Mouse (Mus musculus) cerebellum, adult 2 months (tissue): ENCODE results near the gene Dusp21.

Source experiments
- CTCF ChIP-seq: fragments of 200-500 bp; IDR thresholded peaks from 2 replicates; pipeline ENCODE4 v1.5.1; 2011; ENCODE audit warnings: low read depth, mild to moderate bottlenecking, control low read depth, low read length, moderate library complexity, borderline replicate concordance; ENCODE audit not compliant: insufficient read depth
- POLR2A ChIP-seq: fragments of 200-500 bp; IDR thresholded peaks from 2 replicates; pipeline ENCODE4 v1.6.1; 2011; ENCODE audit warnings: low read length, control low read depth, borderline replicate concordance; ENCODE audit not compliant: insufficient read depth

DNA sequence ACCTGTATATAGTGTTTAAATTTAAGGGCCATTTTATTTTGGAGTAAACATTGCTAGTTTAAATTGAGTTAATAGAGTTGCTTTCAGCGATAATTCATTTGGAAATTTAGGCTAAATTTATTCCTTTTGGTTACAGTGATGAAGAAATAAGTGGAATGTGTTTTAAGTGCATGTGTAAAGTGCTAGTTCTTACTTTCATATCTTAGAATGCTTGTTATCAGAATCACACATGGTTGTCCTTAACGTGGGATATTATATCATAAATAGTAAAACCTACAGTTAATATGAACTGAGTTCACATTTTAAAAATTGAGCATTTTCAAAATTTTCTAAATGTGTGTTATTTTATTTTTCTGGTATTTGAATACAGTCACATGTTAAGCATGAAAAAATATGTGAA is 19.5 kb downstream of the Dusp21 start:
- no peak for TF ChIP-seq POLR2A
- TF ChIP-seq CTCF = no peak
